Mouse (Mus musculus) thymus, adult 2 months (tissue): ENCODE measurements around the gene Sox6. TPM values are rescaled to one million over a fixed set of nuclear protein-coding genes. Genes with fewer than 3 reads are reported as not detected.

Experiments used
- DNase-seq: peaks from one replicate; pipeline ENCODE4 v3.0.0; 2021
- H3K27ac ChIP-seq: fragments of 200-500 bp; 2 replicates; pipeline ENCODE4 v1.5.1; 2012; ENCODE audit warnings: low read length, control low read depth; ENCODE audit not compliant: control insufficient read depth, insufficient read depth
- H3K27me3 ChIP-seq: fragments of 200-500 bp; 2 replicates; pipeline ENCODE4 v1.6.1; 2012; ENCODE audit warnings: mild to moderate bottlenecking, low read length, moderate library complexity, mixed read lengths; ENCODE audit not compliant: control insufficient read depth, insufficient read depth
- H3K36me3 ChIP-seq: fragments of 200-500 bp; 2 replicates; pipeline ENCODE4 v1.6.1; 2012; ENCODE audit warnings: mild to moderate bottlenecking, low read length, moderate library complexity; ENCODE audit not compliant: control insufficient read depth, insufficient read depth
- H3K4me1 ChIP-seq: fragments of 200-500 bp; replicated peaks from 2 replicates; pipeline ENCODE4 v1.6.1; 2012; ENCODE audit warnings: low read length; ENCODE audit not compliant: control insufficient read depth, insufficient read depth
- H3K4me3 ChIP-seq: fragments of 200-500 bp; 2 replicates; pipeline ENCODE4 v1.5.1; 2012; ENCODE audit warnings: mild to moderate bottlenecking, low read length, control low read depth, moderate library complexity; ENCODE audit not compliant: control insufficient read depth, insufficient read depth
- CTCF ChIP-seq: fragments of 200-500 bp; IDR thresholded peaks from 2 replicates; pipeline ENCODE4 v1.5.1; 2012; ENCODE audit warnings: mild to moderate bottlenecking, control low read depth, low read length, moderate library complexity, borderline replicate concordance; ENCODE audit not compliant: control insufficient read depth, poor library complexity, insufficient read depth; ENCODE audit errors: extremely low read depth
- POLR2A ChIP-seq: fragments of 200-500 bp; IDR thresholded peaks from 2 replicates; pipeline ENCODE4 v1.6.1; 2012; ENCODE audit warnings: mild to moderate bottlenecking, low read length, control low read depth, moderate library complexity; ENCODE audit not compliant: control insufficient read depth, poor library complexity, insufficient read depth; ENCODE audit errors: extremely low read depth
- WGBS: fragments of 180-500 bp; shearing (Covaris S2); methylation state at CpG from one replicate; pipeline ENCODE4 v1.1.7; 2018; 5-methylcytosine and 5-hydroxymethylcytosine counted together
- polyA plus RNA-seq: library from polyadenylated mRNA; depleted of rRNA; stranded (reverse); fragments of >200 nt; gene quantifications from 2 replicates; pipeline ENCODE4 v1.2.3, GENCODE M21; 2012

Sox6 gene
- polyA plus RNA-seq, 1 experiment: 2.1 TPM

DNA sequence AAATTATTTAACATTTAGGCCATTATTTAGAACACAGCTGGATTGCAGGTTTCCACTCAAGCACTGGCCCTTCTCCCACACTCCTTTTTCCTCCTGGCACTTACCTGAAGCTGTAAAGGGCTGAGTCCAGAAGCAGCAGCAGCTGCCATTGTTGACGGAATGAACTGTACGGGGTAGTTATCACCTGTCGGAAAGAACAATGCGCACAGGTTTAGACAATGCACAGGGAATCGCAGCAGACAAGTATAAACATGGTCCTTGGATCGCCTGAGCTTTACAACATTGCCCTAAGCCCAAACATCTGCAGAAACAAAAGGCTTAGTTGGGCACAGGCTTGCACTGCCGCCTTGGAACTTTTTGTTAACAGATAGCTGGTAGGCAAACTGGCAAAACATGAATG lies 458.1 kb downstream of the Sox6 start:
- Histone ChIP-seq H3K4me1 (no peaks in the 10 kb centered on the region), H3K36me3 (no peaks in the 10 kb centered on the region), H3K4me3 (no peak overlapping the region), H3K27me3 (no peaks in the 10 kb centered on the region), H3K27ac (no peak overlapping the region)
- no peak for DNase-seq
- TF ChIP-seq POLR2A (no peak), CTCF (no peak)
- 97% methylated on average over 7 of the region's 7 CpGs for WGBS

DNA sequence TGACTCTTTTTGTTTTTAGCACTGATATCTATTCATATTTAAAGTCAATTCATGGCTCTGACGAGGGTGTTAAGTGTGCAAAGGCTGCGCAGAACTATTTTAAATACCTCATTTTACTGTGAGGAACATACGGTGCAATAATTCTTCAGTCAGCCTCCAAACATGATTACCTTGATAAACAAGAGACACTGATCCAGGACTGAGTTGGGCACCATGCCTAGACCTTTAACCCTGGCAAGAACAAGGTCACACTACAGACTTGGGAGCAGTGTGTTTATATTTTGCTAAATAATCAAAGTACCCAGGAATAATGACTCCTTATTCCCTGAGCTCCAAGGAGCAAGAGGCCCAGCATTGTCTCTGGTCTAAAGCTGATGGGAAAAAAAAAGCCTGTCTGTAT lies 458.8 kb downstream of the Sox6 start:
- no peak for DNase-seq
- no peak for TF ChIP-seq POLR2A
- TF ChIP-seq CTCF: no peak
- Histone ChIP-seq H3K4me1 (no peaks in the 10 kb centered on the region), H3K36me3 (no peaks in the 10 kb centered on the region), H3K4me3 (no peak overlapping the region), H3K27me3 (no peaks in the 10 kb centered on the region), H3K27ac (no peak overlapping the region)
- 95% methylated on average over 3 of the region's 3 CpGs for WGBS

GRCm38 (mm10) chr7:115576387-115576786 lies 462.2 kb downstream of the Sox6 start:
- TF ChIP-seq CTCF (no peak), POLR2A (no peak)
- Histone ChIP-seq H3K4me1 (no peaks in the 10 kb centered on the region), H3K36me3 (no peaks in the 10 kb centered on the region), H3K4me3 (no peak overlapping the region), H3K27me3 (no peaks in the 10 kb centered on the region), H3K27ac (no peak overlapping the region)
- DNase-seq: no peak
- WGBS: 88% methylated on average over 1 of the region's 1 CpGs

- no peak overlapping the region for H3K27ac ChIP-seq
- WGBS: 74% methylated on average over 1 of the region's 1 CpGs
- H3K4me1 ChIP-seq: no peaks in the 10 kb centered on the region
- TF ChIP-seq POLR2A (no peak), CTCF (no peak)
- no peaks in the 10 kb centered on the region for H3K36me3 ChIP-seq
- no peaks in the 10 kb centered on the region for H3K27me3 ChIP-seq
- no peak for DNase-seq
- no peak overlapping the region for H3K4me3 ChIP-seq
Measured at GRCm38 (mm10) chr7:115574834-115575233, 463.8 kb downstream of the Sox6 start.

- Histone ChIP-seq H3K36me3 (no peaks in the 10 kb centered on the region), H3K4me1 (no peaks in the 10 kb centered on the region), H3K27ac (no peak overlapping the region), H3K4me3 (no peak overlapping the region), H3K27me3 (no peaks in the 10 kb centered on the region)
- DNase-seq: no peak
- 83% methylated on average over 9 of the region's 9 CpGs for WGBS
- TF ChIP-seq CTCF: no peak
- no peak for TF ChIP-seq POLR2A
Measured at GRCm38 (mm10) chr7:115568821-115569240, 469.8 kb downstream of the Sox6 start.

DNA sequence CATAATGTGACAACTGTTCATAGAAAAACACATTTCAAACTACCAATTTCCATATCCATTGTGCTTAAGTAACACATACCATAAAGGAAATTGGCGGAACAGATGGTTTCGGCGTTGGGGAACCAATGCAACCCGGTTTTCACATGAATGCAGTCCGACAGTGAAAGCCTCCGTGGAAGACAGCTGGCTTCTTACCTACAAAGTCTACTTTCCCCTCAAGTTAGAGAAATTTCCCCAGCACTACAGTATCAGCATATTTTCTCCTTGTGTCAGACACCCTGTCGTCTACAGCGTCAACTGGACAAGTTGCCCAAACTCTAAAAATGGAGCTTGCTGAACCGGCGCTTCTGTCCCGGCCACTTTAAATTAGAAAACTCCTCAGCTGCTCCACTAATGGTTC lies 470.3 kb downstream of the Sox6 start:
- TF ChIP-seq CTCF: no peak
- no peak for TF ChIP-seq POLR2A
- 95% methylated on average over 11 of the region's 11 CpGs for WGBS
- H3K27ac ChIP-seq: no peak overlapping the region

DNA sequence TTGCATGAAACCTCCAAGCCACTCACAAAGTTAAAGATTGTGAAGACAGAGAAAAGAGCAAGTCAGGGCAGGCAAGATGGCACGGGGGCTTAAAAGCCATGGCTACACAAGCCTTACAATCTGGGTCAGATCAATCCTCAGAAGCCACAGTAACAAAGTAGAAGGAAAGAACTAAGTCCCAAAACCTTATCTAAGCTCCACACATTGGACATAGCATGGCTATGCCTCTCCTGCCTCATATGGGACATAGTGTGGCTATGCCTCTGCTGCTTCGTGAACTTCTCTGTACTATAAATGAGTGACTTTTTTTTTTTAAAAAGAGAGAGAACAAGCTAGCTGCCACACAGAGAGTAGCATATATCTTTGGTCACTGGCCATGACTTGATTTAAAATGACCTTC lies 471.8 kb downstream of the Sox6 start:
- no peaks in the 10 kb centered on the region for H3K27me3 ChIP-seq
- DNase-seq: no peak
- no peak overlapping the region for H3K4me3 ChIP-seq
- no peaks in the 10 kb centered on the region for H3K4me1 ChIP-seq
- H3K36me3 ChIP-seq: no peaks in the 10 kb centered on the region
- WGBS: 94% methylated on average over 2 of the region's 2 CpGs
- H3K27ac ChIP-seq: no peak overlapping the region
- TF ChIP-seq CTCF: no peak
- no peak for TF ChIP-seq POLR2A

More for the DNA sequence above, 470.3 kb downstream of the Sox6 start:
- H3K36me3 ChIP-seq: no peaks in the 10 kb centered on the region
- DNase-seq: no peak
- H3K4me3 ChIP-seq: no peak overlapping the region
- no peaks in the 10 kb centered on the region for H3K4me1 ChIP-seq
- H3K27me3 ChIP-seq: no peaks in the 10 kb centered on the region
